Mouse (Mus musculus) lung, postnatal 0 days (tissue): ENCODE measurements at regions not wholly inside any gene's neighbourhood (a gene's known extent, or its start where the extent isn't known, plus 50 kb on each side); places are given as distances from the start of the nearest gene placed in this dataset.

ENCODE experiments used
- CTCF ChIP-seq: IDR thresholded peaks from 2 replicates; pipeline ENCODE4 v1.5.1; 2016; ENCODE audit warnings: antibody characterized with exemption, mild to moderate bottlenecking
- EP300 ChIP-seq: IDR thresholded peaks from 2 replicates; pipeline ENCODE4 v1.6.1; 2016; ENCODE audit warnings: antibody characterized with exemption, mild to moderate bottlenecking, control low read depth

GRCm38 (mm10) chr4:10254029-10254690 lies 620.1 kb upstream of the 2610301B20Rik start:
- TF ChIP-seq CTCF = no peak
- no peak for TF ChIP-seq EP300
